Mouse (Mus musculus) layer of hippocampus, adult 2 months (tissue): ENCODE measurements around the gene Id1. TPM values are rescaled to one million over a fixed set of nuclear protein-coding genes. Genes with fewer than 3 reads are reported as not detected.
A peak's percentile ranks its signal among the peaks of the same experiment; 100 is the strongest.

ENCODE experiments used
- DNase-seq, 2 experiments: peaks; one replicate each; pipeline ENCODE4 v3.0.0; 2022; ENCODE audit warnings: low spot score in 2 of 2
- H3K27ac ChIP-seq: fragments of 200-600 bp; 2 replicates; pipeline ENCODE4 v1.8.1; 2022
- H3K4me3 ChIP-seq: fragments of 200-600 bp; 2 replicates; pipeline ENCODE4 v1.8.1; 2022; ENCODE audit warnings: mild to moderate bottlenecking
- CTCF ChIP-seq: fragments of 200-600 bp; conservative IDR thresholded peaks from 2 replicates; pipeline ENCODE4 v1.8.1; 2022; ENCODE audit warnings: antibody characterized with exemption, mild to moderate bottlenecking, moderate library complexity
- microRNA-seq, 2 experiments: library from miRNA; unstranded; fragments of <30 nt; microRNA quantifications; one replicate each; pipeline ENCODE4 v1.2.0; 2021
- total RNA-seq, 2 experiments: library from RNA; stranded (reverse); gene quantifications; 2 replicates each; pipeline ENCODE4 v1.2.3; 2021

The Id1 gene
- total RNA-seq, 2 experiments from 2014 or later = 23.5 to 25.4 TPM

DNA sequence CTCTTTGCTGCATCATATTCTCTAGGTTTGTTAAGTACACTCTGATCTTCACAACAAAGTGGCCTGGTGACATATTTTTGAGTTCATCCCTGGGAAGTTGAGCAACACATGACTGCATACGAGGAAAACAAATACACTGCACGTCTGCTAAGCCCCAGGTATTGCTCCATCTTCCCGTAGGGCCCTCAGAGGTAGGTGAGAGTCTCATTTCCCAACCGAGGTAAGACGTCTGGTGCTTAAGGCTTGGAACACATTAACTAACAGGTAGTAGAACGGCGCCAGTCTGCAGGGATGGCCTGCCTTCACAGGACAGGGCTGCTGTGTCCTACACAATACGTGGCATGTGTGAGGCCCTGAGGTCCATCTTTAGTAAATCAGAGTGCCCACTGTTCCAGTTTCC lies 48.6 kb downstream of the Id1 start:
- Histone ChIP-seq H3K4me3 (no peak overlapping the region), H3K27ac (peak overlapping the region; percentile 98)
- no peak for DNase-seq
- TF ChIP-seq CTCF = no peak

DNA sequence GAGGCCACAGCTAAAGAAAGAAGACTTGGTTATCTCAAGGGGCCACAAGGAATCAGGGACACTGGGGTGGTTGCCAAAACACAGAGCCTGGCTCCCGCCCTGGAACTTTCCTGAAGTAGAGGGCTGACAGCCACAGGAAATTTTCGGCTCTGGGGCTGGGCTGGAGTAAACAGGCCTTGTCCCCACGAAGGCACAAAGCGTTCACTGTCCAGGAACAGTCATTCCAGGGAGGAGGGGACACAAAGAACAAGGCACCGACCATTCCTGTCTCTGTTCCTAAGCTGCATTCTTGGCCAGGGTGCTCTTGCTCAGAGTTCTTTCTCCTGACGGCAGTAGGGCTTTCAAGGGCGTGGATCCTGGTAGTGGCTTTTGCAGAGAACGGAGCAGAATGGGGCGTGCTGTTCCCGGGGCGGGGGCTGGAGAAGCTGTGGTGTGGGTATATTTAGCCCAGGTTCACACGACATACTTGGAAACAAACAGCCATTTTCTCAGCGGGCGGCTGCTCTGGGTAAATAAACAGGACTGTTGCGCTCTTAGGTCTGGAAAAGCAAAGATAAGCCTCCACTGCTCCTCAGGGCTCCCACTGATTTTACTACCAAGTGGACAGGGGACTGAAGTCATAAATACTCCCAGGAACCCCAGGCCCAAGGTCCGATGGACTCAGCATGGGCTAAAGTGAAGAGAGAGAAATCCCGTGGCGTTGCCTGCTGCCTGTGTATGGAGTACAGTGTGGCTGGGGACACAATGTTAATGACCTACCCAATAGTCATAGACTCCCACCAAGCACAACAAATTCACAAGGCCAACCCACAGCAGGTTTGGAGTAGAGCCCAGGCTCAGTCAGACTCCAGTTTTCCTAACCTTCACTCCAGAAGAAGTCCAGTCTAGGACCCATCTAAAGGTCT lies 49.6 kb downstream of the Id1 start:
- peak overlapping the region; percentile 25; the same call in 1 of the 2 replicates for H3K4me3 ChIP-seq
- H3K27ac ChIP-seq = peak overlapping the region; percentile 98
- TF ChIP-seq CTCF = no peak
- peak; percentile 79 to 83 for DNase-seq

Small RNA genes lying within 50 kb of the gene (microRNA-seq; reads per million reads assigned to microRNA genes)
- gene Gm23802 = 0 reads per million in 2 experiments

Other genes starting within 250 kb of the Id1 start
- gene Defb22, start 246.1 kb upstream of the Id1 start, total RNA-seq = not detected
- not detected for gene Defb26, start 224.6 kb upstream of the Id1 start, total RNA-seq
- not detected for gene Defb28, start 218.0 kb upstream of the Id1 start, total RNA-seq
- gene Defb29, start 196.2 kb upstream of the Id1 start, total RNA-seq = not detected
- gene Gm17416, start 166.9 kb upstream of the Id1 start, total RNA-seq = not detected
- not detected for gene Defb21, start 163.5 kb upstream of the Id1 start, total RNA-seq
- not detected for gene Defb19, start 155.9 kb upstream of the Id1 start, total RNA-seq
- gene Defb45, start 136.9 kb upstream of the Id1 start, total RNA-seq = not detected
- gene Defb36, start 131.9 kb upstream of the Id1 start, total RNA-seq = not detected
- gene Defb25, start 113.2 kb upstream of the Id1 start, total RNA-seq = not detected
- 1 to 10 TPM in 1 of 2 experiments, under 1 TPM in 1; 0.42 to 2.0 TPM for gene Rem1, start 109.3 kb upstream of the Id1 start, total RNA-seq
- gene H13, start 66.8 kb upstream of the Id1 start, total RNA-seq = 10 to 100 TPM; 71.5 to 73.3 TPM
- 10 to 100 TPM; 18.8 to 20.8 TPM for gene Mcts2, start 49.2 kb upstream of the Id1 start, total RNA-seq
- 1 to 10 TPM; 1.4 to 1.6 TPM for gene Cox4i2, start 17.9 kb downstream of the Id1 start, total RNA-seq
- gene Bcl2l1, start 95.5 kb downstream of the Id1 start, total RNA-seq = 100 to 1,000 TPM; 129 to 134 TPM
- 1 to 10 TPM; 2.0 to 2.2 TPM for gene Tpx2, start 111.7 kb downstream of the Id1 start, total RNA-seq
- gene Mylk2, start 175.1 kb downstream of the Id1 start, total RNA-seq = not detected
- under 1 TPM; 0.37 to 0.84 TPM for gene Foxs1, start 197.0 kb downstream of the Id1 start, total RNA-seq
- 10 to 100 TPM in 1 of 2 experiments, 1 to 10 TPM in 1; 9.3 to 11.9 TPM for gene Dusp15, start 215.4 kb downstream of the Id1 start, total RNA-seq
- gene Ttll9, start 226.2 kb downstream of the Id1 start, total RNA-seq = 1 to 10 TPM in 1 of 2 experiments, under 1 TPM in 1; 0.79 to 1.5 TPM